Mouse (Mus musculus) cerebellum, postnatal 10 days (tissue): ENCODE measurements around the gene Homer3.
A peak's percentile ranks its signal among the peaks of the same experiment; 100 is the strongest.

Experiments
- DNase-seq, 2 experiments: peaks; one replicate each; pipeline ENCODE4 v3.0.0; 2021; ENCODE audit warnings: mixed read lengths in 2 of 2

Homer3 gene

DNA sequence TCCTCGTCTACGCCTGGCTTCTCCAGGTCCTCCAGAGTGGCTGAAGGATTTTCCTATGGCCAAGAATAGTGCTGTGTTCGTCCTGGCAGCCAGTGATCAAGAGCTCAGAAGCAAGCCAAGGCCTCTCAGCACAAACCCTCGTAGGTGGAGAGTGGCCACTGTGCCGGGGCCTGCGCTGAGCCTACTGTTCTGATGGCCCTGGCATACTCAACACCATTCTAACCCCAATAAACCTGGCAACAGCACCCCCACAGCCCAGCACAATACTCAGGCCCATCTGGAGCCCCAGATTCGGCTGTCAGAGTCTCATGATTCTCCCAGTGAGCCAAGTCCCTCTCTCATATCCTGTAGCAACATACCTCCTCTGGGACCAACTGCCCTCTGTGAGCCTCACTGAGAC lies 58.0 kb downstream of the Homer3 start:
- DNase-seq, result no peak

DNA sequence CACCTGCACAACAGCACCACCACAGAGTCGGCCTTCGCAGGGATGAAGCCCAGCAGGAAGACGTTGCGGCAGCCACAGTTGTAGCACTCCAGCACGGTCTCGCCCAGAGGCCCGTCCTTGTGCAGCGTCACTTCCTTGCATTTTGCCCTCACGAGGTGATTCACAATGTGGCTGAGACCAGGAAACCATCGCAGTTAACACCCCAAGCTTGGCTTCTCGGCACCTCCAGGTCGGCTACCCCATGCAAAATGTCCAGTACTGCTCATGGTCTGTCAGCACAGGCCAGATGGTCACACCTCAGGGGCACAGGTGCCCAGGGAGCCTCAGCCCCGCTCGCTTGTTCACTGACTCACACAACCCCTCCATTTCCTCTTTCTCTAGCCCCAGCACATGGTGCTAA lies 59.4 kb downstream of the Homer3 start:
- no peak for DNase-seq

DNA sequence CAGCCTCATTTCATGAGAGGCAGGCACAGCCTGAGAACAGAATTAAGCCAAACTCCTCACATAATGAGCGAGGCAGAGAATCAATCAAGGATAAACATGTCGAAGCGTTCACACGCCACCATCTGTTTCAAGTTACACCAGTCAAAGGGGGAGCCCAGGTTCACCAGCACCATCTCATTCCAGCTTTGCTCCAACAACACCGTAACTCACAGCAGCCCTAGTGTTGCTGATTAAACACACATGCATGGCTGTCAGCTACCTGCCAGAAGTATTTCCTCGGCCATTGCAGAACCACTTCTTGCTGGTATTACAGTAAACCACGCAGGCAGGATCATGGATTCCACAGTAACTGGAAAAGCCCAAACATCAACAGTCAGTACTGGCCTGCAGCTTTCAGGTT lies 60.4 kb downstream of the Homer3 start:
- no peak for DNase-seq

DNA sequence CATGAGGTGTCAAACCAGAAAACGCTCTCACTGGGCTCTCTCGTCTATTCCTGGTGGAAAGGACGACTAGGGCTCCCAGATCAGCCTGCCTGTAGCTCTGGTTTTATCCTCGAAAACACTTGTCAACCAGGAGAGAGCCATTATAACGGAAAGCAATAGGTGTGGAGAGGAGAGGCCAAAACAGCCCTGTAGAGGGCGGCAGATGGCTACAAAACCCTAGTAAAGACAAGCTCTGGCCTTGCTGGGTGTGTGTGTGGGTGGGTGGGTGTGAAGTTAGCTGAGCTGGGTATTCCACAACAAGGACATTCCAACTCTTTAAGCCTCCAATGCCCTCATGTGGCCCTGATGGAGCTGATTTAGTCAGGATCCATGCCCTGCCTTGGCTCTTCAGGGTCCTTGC lies 61.1 kb downstream of the Homer3 start:
- peak; percentile 78 to 79 for DNase-seq
